Mouse (Mus musculus) lung, adult 2 months (tissue): ENCODE data around the gene 4930432K21Rik.

Source experiments
- CTCF ChIP-seq: fragments of 200-500 bp; IDR thresholded peaks from 2 replicates; pipeline ENCODE4 v1.5.1; 2011; ENCODE audit warnings: mild to moderate bottlenecking, low read length, control low read depth; ENCODE audit not compliant: insufficient read depth
- POLR2A ChIP-seq: fragments of 200-500 bp; IDR thresholded peaks from 2 replicates; pipeline ENCODE4 v1.6.1; 2011; ENCODE audit warnings: low read depth, mild to moderate bottlenecking, control low read depth, low read length, borderline replicate concordance; ENCODE audit errors: extremely low read depth

DNA sequence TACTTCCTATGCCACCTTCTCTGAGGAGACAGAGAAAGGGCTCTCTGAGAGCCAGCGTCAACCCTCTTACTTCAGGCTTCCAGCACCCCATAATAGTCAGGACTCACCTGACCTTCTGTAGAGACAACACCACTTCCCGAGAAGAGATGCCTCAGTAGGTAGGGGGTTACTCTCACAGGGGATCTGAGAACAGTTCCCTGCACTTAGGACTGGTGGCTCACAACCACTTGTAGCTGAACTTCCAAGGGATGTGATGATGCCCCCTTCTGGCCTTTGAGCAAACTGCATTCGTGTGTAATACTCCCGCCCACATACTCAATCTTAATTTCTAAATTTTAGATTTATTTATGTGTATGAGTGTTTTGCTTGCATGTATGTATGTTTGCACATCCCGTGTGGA, 45.7 kb downstream of the 4930432K21Rik start:
- TF ChIP-seq POLR2A (no peak), CTCF (peak; percentile 38; the same call in 1 of the 2 replicates)
